Mouse (Mus musculus) forebrain, embryonic 15.5 days (tissue): ENCODE data around the gene Slc13a5. TPM values are rescaled to one million over a fixed set of nuclear protein-coding genes. Genes with fewer than 3 reads are reported as not detected.
A peak's percentile ranks its signal among the peaks of the same experiment; 100 is the strongest.

ENCODE experiments used
- ATAC-seq: fragments of 200-750 bp; cut with Nextera tagmentation; replicated peaks from 2 replicates; pipeline ENCODE4 v1.8.0; 2017; ENCODE audit warnings: mild to moderate bottlenecking, moderate TSS enrichment, moderate library complexity
- H3K27ac ChIP-seq: fragments of 300-500 bp; sonication (generic); replicated peaks from 2 replicates; pipeline ENCODE4 v1.5.1; 2015; ENCODE audit warnings: mild to moderate bottlenecking, inconsistent platforms
- H3K27me3 ChIP-seq: fragments of 300-500 bp; sonication (generic); 2 replicates; pipeline ENCODE4 v1.6.1; 2015; ENCODE audit warnings: inconsistent platforms
- H3K36me3 ChIP-seq: fragments of 300-500 bp; sonication (generic); 2 replicates; pipeline ENCODE4 v1.6.1; 2015; ENCODE audit warnings: mild to moderate bottlenecking, inconsistent platforms
- H3K4me1 ChIP-seq: fragments of 300-500 bp; sonication (generic); 2 replicates; pipeline ENCODE4 v1.6.1; 2015; ENCODE audit warnings: inconsistent platforms
- H3K4me2 ChIP-seq: fragments of 300-500 bp; sonication (generic); replicated peaks from 2 replicates; pipeline ENCODE4 v1.6.1; 2015; ENCODE audit warnings: mild to moderate bottlenecking, inconsistent platforms
- H3K4me3 ChIP-seq: fragments of 300-500 bp; sonication (generic); 2 replicates; pipeline ENCODE4 v1.5.1; 2015; ENCODE audit warnings: mild to moderate bottlenecking, inconsistent platforms
- H3K9ac ChIP-seq: fragments of 300-500 bp; sonication (generic); replicated peaks from 2 replicates; pipeline ENCODE4 v1.6.1; 2015; ENCODE audit warnings: mild to moderate bottlenecking, inconsistent platforms
- H3K9me3 ChIP-seq: fragments of 300-500 bp; sonication (generic); 2 replicates; pipeline ENCODE4 v1.6.1; 2016; ENCODE audit warnings: inconsistent platforms
- WGBS: fragments of 180-500 bp; shearing (Covaris S2); methylation state at CpG from one replicate; pipeline ENCODE4 v1.1.7; 2015; ENCODE audit warnings: mixed read lengths; 5-methylcytosine and 5-hydroxymethylcytosine counted together
- polyA plus RNA-seq: library from polyadenylated mRNA; unstranded; fragments of >200 nt; fragmentation: Nextera tagmentation; extraction: Ambion mirVana; gene quantifications from 2 replicates; pipeline ENCODE4 v1.2.1, GENCODE M21; 2015

Slc13a5 gene
- polyA plus RNA-seq, 1 experiment from 2014 or later = 0.20 TPM

DNA sequence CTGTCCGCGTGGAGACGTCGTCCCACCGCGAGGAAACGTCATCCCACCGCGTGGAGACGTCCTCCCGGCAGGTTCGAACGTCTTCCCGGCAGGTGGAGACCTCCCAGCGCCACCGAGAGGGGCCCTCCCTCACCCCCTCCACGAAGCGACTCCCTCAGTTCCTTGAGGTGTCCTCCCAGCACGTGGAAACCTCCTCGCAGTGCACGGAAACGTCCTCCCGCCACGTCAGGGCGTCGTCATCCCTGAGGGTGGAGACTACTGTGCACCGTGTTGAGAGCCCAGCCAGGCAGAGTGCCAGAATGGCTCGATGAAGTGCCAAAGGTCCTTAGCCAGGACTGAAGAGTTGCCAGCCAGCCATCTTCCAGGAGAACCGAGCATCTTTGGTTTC, 51.6 kb downstream of the Slc13a5 start, which contains the start of gene Med31:
Gene Med31, minus strand, starts transcription at position 183 of the 388 bp plus-strand sequence.
- H3K27me3 ChIP-seq = no peaks in the 10 kb centered on the region
- peaks cover 19% of the 10 kb centered on the region for H3K36me3 ChIP-seq
- peak within 1 kb of the TSS; percentile 88 for H3K4me3 ChIP-seq
- peak within 1 kb of the TSS; percentile 84 for H3K9ac ChIP-seq
- H3K4me1 ChIP-seq = peaks cover 32% of the 10 kb centered on the region
- peak within 1 kb of the TSS; percentile 91 for H3K27ac ChIP-seq
- WGBS = under 1% methylated on average over 29 of the region's 29 CpGs
- ATAC-seq = peak; percentile 83
- no peaks in the 10 kb centered on the region for H3K9me3 ChIP-seq
- H3K4me2 ChIP-seq = peak within 1 kb of the TSS; percentile 95

DNA sequence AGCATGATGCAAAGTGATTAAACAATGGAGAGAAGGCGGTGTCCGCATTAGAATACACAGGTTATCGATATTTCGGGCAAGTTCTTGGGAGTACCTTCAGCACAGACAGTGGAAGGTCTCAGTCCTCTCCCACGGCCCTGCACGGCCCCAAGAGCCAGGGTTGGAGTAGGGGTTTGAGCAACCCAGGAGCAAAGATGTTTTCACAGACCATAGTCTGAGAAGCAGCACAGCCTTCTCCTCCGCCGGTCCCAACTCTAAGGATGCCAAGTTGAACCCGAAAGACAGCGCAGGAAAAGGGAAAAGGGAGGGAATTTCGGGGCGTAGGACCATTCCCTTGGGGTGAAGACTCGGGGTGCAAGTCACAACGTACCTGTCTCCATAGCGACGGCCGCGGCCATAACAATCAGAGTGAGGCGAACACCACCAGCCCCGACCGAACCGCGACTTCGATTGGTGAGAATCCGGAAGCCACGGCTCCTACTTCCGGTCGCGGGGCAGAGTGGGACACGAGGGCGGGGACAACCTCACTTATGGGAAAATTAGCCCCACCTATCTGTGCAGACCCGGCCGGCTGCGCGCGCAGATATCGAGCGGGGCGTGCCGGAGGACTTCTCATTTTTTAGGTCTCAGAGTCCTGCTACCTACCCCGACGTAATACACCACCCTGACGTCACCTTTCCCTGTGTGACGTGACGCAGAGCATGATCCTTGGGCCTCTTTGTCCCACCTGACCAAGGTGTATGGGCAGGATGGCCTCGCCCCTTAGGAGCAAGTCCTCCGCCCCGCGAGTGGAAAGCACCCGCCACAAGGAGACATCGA, 52.2 kb downstream of the Slc13a5 start:
- peak; percentile 97 for ATAC-seq
- Histone ChIP-seq H3K27me3 (no peaks in the 10 kb centered on the region), H3K27ac (peak overlapping the region; percentile 91), H3K36me3 (peaks cover 25% of the 10 kb centered on the region), H3K4me3 (peak overlapping the region; percentile 88), H3K4me1 (peaks cover 32% of the 10 kb centered on the region), H3K9me3 (no peaks in the 10 kb centered on the region), H3K9ac (peak overlapping the region; percentile 84), H3K4me2 (peak overlapping the region; percentile 95)
- 1% methylated on average over 51 of the region's 51 CpGs for WGBS

DNA sequence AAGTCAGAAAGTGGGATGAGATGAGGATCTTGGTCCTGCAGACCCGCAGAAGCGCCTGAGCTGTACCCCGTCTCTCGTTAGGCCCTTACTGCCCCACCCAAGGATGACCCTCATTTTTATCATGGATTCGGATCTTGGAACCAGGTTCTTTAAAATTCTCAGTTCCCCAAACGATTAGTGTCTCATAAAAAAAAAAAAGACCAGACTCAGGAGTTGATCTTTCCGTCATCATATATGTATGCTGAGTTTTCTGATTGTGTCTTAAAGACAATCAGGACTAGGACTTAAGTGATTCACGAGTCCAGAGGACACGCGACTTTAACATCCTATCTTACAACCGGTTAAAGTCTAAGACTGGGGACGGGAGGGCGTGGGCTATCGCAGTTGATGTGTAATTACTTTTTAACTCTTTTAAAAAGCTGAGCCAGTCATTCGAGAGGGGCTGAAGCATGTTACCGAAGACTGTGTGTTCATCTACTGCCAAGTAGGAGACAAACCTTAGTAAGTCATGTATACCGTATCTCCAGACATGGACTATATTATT, 59.1 kb downstream of the Slc13a5 start:
- Histone ChIP-seq H3K9me3 (no peaks in the 10 kb centered on the region), H3K4me2 (peak overlapping the region; percentile 87), H3K36me3 (peaks cover 29% of the 10 kb centered on the region), H3K4me3 (peak overlapping the region; percentile 94), H3K9ac (peak overlapping the region; percentile 74), H3K4me1 (peaks cover 41% of the 10 kb centered on the region), H3K27ac (peak overlapping the region; percentile 74; the same call in 1 of the 2 replicates), H3K27me3 (no peaks in the 10 kb centered on the region)
- WGBS = 20% methylated on average over 17 of the region's 17 CpGs
- no peak for ATAC-seq

DNA sequence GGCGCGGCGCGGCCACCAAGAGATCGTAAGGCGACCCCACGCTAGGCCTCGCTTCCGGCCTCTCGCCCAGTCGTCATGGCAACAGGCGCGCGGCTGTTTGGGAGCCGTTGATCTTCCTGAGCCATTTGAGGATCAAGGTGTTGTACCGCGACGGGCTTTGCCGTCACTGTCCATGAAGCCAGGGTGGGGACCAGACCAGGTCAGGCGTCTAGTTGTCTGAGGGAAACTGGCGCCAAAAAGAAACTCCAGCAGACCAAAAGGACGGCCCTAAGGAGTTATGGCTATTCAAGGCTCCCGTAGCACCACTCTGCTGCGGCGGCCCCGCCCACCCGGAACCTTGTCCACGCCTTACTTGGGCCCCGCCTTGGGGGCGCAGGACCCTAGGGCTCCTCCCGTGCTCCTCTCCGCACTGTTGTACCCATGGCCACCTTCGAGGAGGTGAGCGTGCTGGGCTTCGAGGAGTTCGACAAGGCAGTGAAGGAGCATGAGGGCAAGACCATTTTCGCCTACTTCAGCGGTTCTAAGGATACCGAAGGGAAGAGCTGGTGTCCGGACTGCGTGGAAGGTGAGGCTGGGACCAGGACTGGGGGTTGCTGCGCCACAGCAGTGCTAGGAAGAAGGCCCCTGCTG, 59.7 kb downstream of the Slc13a5 start, which contains the start of the genes 4933427D14Rik and Txndc17:
Gene 4933427D14Rik, minus strand, starts transcription at position 256 of the 630 bp plus-strand sequence.
Gene Txndc17, plus strand, starts transcription at position 344 of the 630 bp plus-strand sequence.
- Histone ChIP-seq H3K4me2 (peak within 1 kb of the TSS; percentile 87), H3K27me3 (no peaks in the 10 kb centered on the region), H3K4me3 (peak within 1 kb of the TSS; percentile 94), H3K4me1 (peaks cover 41% of the 10 kb centered on the region), H3K36me3 (peaks cover 28% of the 10 kb centered on the region), H3K9ac (peak within 1 kb of the TSS; percentile 74), H3K9me3 (no peaks in the 10 kb centered on the region), H3K27ac (peak within 1 kb of the TSS; percentile 74)
- ATAC-seq = peak; percentile 92
- 0% methylated on average over 42 of the region's 42 CpGs for WGBS

DNA sequence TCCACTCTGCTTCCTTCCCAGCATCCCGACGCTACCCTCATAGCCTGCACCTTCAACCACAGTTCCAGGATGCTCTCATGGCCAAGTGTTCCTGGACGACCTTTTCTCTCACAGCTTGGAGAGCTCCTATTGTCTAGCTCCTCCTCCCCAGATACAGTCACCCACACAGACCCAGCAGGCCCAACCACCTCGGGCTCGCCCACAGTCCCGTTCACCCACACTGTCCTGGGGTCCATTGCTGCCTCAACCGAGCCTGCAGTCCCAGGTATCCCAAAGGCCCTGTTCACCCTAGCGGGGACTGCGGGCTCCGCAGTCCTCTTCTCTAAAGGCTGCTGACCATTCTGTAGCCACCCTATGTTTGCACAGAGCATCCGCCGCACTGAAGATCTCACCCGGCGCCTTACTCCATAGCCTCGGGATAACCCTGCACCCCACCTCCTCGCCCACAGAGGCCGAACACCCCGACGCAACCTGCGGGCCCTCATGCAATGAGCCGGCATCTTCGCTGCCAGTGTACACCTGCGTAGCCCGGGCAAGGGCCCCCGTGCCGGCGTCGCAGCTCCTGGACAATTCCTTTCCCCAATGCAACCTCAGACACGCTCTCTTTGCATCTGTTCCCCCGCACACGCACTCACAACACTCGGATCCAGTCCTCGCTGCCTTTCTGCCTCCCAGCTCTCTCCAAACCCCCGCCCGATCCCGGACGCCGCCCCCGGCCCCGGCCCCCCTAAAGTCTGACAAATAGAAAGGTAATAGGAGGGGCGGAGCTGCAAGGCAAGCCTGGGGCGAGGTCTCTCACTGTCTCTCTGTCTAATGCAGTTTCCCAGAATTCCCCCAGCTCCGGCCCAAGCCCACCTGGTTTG, 60.5 kb downstream of the Slc13a5 start, which contains the start of gene Gm43951:
Gene Gm43951, minus strand, starts transcription at position 500 of the 863 bp plus-strand sequence.
- Histone ChIP-seq H3K36me3 (peaks cover 22% of the 10 kb centered on the region), H3K27ac (peak within 1 kb of the TSS; percentile 74), H3K27me3 (no peaks in the 10 kb centered on the region), H3K9ac (peak within 1 kb of the TSS; percentile 74), H3K4me2 (peak within 1 kb of the TSS; percentile 87), H3K9me3 (no peaks in the 10 kb centered on the region), H3K4me3 (peak within 1 kb of the TSS; percentile 94), H3K4me1 (peaks cover 41% of the 10 kb centered on the region)
- under 1% methylated on average over 43 of the region's 43 CpGs for WGBS
- peak; percentile 55 for ATAC-seq

DNA sequence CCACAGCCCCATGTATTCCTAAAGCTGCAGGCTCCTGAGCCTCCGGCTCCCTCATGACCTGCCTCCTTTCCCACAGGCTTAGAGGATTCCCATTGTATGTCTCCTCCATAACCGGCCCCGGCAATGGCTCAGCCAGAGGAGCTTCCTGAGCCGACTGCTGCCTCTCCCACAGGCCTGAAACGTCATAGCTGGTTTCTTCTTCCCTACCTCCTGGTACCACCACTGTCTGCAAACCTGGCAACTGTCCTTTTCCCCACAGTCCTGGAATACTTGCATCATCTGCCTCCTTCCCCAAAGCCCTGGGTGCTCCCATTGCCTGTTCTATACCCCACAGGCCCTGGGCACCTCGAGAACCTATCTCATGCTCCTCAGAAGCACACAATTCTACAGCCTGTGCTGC, 61.8 kb downstream of the Slc13a5 start:
- peaks cover 41% of the 10 kb centered on the region for H3K4me1 ChIP-seq
- peak overlapping the region; percentile 87 for H3K4me2 ChIP-seq
- H3K27me3 ChIP-seq = no peaks in the 10 kb centered on the region
- H3K27ac ChIP-seq = no peak overlapping the region
- peak overlapping the region; percentile 74; the same call in 1 of the 2 replicates for H3K9ac ChIP-seq
- H3K4me3 ChIP-seq = peak overlapping the region; percentile 94
- ATAC-seq = no peak
- peaks cover 17% of the 10 kb centered on the region for H3K36me3 ChIP-seq
- H3K9me3 ChIP-seq = no peaks in the 10 kb centered on the region
- WGBS = 82% methylated on average over 6 of the region's 6 CpGs

DNA sequence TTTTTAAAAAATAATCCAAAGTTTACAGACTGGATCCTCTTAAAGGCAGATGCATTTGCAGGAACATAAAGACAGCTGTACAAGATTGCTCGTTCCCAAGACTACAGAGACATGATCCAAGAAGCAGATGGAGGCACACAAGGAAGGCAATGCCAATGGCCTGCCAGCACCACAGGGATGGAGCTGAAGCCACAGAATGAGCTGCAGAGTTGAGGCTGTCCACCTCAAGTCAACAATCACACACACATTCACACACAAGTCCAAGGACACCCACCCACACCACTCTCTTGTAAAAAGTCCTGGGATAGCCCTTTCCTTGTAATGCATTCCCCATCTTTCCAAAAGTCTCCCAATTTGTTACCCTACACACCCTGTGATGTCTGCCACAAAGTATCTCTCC, 63.6 kb downstream of the Slc13a5 start:
- Histone ChIP-seq H3K4me3 (no peak overlapping the region), H3K36me3 (peaks cover 15% of the 10 kb centered on the region), H3K9me3 (no peaks in the 10 kb centered on the region), H3K9ac (no peak overlapping the region), H3K27ac (no peak overlapping the region), H3K27me3 (no peaks in the 10 kb centered on the region), H3K4me2 (no peak overlapping the region), H3K4me1 (peaks cover 36% of the 10 kb centered on the region)
- ATAC-seq = no peak
- 45% methylated on average over 1 of the region's 1 CpGs for WGBS

DNA sequence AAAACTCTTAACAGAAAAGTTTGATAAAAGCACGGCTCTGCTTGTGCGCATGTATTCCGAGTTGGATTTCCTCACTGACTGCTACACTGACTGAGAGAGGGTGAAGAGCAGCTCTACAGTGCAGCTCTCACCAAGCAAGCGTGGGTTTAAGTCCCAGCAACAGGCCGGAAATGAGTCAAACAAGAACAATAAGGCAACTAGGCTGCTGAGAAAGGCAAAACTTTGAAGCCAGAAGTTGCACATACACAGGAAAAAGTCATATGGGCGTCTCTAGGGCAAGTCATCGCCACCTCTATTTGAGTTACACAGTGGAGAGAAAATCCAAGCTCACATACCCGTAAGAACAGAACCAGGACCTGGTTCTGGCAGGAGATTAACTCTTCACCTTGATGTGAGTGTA, 70.5 kb downstream of the Slc13a5 start:
- no peaks in the 10 kb centered on the region for H3K27me3 ChIP-seq
- no peak overlapping the region for H3K4me2 ChIP-seq
- peaks cover 45% of the 10 kb centered on the region for H3K36me3 ChIP-seq
- H3K4me3 ChIP-seq = no peak overlapping the region
- WGBS = 92% methylated on average over 8 of the region's 8 CpGs
- no peaks in the 10 kb centered on the region for H3K4me1 ChIP-seq
- H3K9ac ChIP-seq = no peak overlapping the region
- no peaks in the 10 kb centered on the region for H3K9me3 ChIP-seq
- no peak overlapping the region for H3K27ac ChIP-seq
- no peak for ATAC-seq

DNA sequence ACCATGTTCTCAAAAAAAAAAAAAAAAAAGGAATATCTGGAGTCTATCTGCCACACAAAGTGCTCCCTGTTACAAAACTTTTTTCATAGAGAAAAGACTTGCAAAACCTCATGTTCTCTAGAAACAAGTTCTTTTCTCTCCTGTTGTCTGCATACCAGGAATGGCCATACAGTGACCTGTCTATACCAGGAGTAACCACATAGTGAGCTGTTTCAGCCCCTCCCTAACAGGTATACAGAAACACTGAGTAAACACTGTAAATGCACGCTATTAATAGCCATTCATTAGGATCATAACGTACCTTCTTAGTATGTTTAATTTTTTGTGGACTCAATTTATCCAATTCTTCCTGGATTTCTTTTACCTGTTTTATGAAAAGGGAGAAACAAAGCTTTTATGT, 72.8 kb downstream of the Slc13a5 start:
- Histone ChIP-seq H3K4me3 (no peak overlapping the region), H3K9ac (no peak overlapping the region), H3K9me3 (no peaks in the 10 kb centered on the region), H3K4me2 (no peak overlapping the region), H3K4me1 (no peaks in the 10 kb centered on the region), H3K27ac (no peak overlapping the region), H3K36me3 (peaks cover 57% of the 10 kb centered on the region), H3K27me3 (no peaks in the 10 kb centered on the region)
- ATAC-seq = no peak
- WGBS = 96% methylated on average over 2 of the region's 2 CpGs
